Mouse (Mus musculus) liver, postnatal 0 days (tissue): Measurements from ENCODE around the gene BC052040.

Source experiments
- CTCF ChIP-seq: sonication (generic); IDR thresholded peaks from 2 replicates; pipeline ENCODE4 v1.5.1; 2016; ENCODE audit warnings: antibody characterized with exemption, low read depth
- EP300 ChIP-seq: IDR thresholded peaks from 2 replicates; pipeline ENCODE4 v1.6.1; 2016; ENCODE audit warnings: antibody characterized with exemption, low read depth, mild to moderate bottlenecking

- no peak for TF ChIP-seq CTCF
- no peak for TF ChIP-seq EP300
These were observed 169.7 kb downstream of the BC052040 start for GRCm38 (mm10) chr2:115751177-115751576.
